Mouse (Mus musculus): Measurements from ENCODE around the gene Incenp. TPM values are rescaled to one million over a fixed set of nuclear protein-coding genes. Genes with fewer than 3 reads are reported as not detected.

Gene Incenp
- polyA plus RNA-seq, 1 experiment from 2014 or later, result 21.7 TPM

DNA sequence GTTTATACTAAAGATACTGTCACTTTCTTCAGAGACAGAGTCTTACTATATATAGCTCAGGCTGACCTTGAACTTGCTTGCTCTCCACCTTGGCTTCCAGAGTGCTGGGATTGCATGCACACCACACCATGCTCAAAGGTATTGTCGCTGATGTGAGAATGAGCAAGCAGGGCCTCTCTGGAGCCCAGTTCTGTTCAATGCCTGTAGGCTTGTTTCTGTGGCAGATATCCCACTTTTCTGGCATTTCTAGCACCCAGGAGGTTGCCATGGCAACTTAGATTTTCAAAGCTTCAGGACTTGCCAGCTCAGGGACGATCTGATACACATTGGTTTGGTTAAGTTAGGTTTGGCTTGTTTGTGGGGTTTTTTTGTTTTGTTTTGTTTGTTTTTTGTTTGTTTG lies 22.9 kb upstream of the Incenp start:
- H3K27me3 ChIP-seq (ENCODE audit: control insufficient read depth, insufficient read depth, low read length), result no peaks in the 10 kb centered on the region
- H3K4me3 ChIP-seq (replicated peaks; ENCODE audit: low read depth, low read length), result no peak overlapping the region
- WGBS, result 14% methylated on average over 2 of the region's 2 CpGs
- DNase-seq, result peak; percentile 81
- no peaks in the 10 kb centered on the region for H3K9me3 ChIP-seq (ENCODE audit: control insufficient read depth, low read length)
- peak overlapping the region; percentile 33; the same call in 1 of the 2 replicates for H3K27ac ChIP-seq (replicated peaks; ENCODE audit: low read depth, low read length)
- no peak overlapping the region for H3K4me2 ChIP-seq (ENCODE audit: low read length)
- H3K36me3 ChIP-seq (ENCODE audit: control insufficient read depth, insufficient read depth, low read length), result no peaks in the 10 kb centered on the region
- H3K4me1 ChIP-seq (ENCODE audit: control insufficient read depth, insufficient read depth, low read length), result peaks cover 9% of the 10 kb centered on the region
- H3K9ac ChIP-seq (replicated peaks; ENCODE audit: low read length), result no peak overlapping the region
- 0 out of 2 replicates have a peak, but pooled peaks have one; percentile 24 for ATAC-seq (ENCODE audit: low FRiP score, low TSS enrichment)

DNA sequence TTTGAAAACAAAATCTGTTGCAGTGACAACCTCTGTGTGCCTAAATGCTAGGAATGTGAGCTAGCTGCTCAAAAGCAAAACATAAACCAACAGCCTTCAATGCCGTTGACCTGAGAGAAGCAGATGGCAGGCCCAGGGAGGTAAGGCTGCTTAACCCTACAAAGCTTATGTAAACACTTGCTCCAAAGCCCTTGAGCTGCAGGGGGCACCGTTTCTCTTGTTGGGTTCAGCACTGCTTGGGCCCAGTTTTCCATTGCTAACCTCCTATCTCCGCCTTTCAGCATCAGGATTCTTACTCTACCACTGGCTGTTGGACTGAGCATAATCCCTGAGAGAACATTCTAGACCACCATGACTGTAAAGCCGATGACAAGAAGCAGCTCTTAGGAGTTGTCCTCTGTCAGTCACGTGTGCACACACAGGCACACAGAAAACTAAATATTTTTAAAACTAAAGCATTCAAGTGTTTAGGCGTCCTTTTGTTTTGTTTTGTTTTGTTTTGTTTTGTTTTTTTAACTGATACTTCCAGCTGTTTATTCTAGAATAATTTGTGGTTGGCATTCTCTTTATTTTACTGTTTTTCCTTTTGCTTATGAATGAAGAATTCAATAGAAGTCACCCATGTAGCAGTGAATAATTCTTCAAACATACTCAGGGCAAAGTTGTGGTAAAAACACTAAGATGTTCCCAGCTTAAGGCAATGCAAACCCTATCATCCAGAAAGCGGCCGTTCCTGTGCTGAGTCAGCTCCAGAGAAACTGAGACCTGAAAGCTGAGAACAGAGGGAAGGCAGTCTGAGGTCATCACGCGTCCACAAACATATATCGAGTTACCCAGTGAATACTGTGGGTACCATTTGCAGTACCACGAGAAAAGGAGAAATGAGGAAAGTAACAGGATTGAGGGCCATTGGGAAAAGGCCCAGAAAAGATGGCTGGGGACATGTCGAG lies 21.8 kb upstream of the Incenp start:
- peak; percentile 25 for DNase-seq
- H3K4me3 ChIP-seq (replicated peaks; ENCODE audit: low read depth, low read length), result no peak overlapping the region
- no peak overlapping the region for H3K4me2 ChIP-seq (ENCODE audit: low read length)
- H3K9ac ChIP-seq (replicated peaks; ENCODE audit: low read length), result no peak overlapping the region
- H3K9me3 ChIP-seq (ENCODE audit: control insufficient read depth, low read length), result no peaks in the 10 kb centered on the region
- H3K27ac ChIP-seq (replicated peaks; ENCODE audit: low read depth, low read length), result no peak overlapping the region
- H3K36me3 ChIP-seq (ENCODE audit: control insufficient read depth, insufficient read depth, low read length), result no peaks in the 10 kb centered on the region
- 63% methylated on average over 13 of the region's 13 CpGs for WGBS
- H3K27me3 ChIP-seq (ENCODE audit: control insufficient read depth, insufficient read depth, low read length), result no peaks in the 10 kb centered on the region
- peaks cover 9% of the 10 kb centered on the region for H3K4me1 ChIP-seq (ENCODE audit: control insufficient read depth, insufficient read depth, low read length)
- ATAC-seq (ENCODE audit: low FRiP score, low TSS enrichment), result no peak

DNA sequence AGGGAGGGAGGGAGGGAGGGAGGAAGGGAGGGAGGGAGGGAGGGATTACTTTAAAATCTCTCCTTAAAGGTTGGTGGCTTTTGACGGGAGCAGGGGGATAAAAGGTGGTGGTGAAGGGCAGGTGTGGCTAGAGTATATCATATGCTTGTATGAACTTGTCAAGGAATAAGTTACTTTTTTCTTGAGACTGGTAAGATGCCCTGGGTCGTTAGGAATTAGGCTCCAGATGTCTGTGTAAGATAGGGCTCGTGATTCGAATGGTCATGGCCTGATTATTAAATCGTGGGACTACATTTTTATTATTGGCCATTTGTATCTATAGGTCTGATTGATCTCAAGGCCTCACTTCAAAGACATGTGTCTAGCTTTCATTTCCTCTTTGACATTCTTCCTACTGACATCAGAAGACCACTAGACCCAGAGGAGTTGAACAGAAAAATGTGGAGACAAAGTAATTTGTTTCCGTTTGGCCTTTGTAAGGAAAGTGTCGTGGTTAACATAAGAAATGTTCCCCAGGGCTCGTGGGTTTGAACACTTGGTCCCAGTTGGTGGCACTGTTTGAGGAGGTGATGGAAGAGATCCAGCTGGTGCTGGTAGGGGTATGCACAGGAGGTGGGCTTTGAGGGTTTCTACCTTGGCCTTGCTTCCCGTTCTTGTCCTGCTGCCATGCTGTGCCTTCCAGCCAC lies 19.0 kb upstream of the Incenp start:
- WGBS, result 62% methylated on average over 9 of the region's 9 CpGs

DNA sequence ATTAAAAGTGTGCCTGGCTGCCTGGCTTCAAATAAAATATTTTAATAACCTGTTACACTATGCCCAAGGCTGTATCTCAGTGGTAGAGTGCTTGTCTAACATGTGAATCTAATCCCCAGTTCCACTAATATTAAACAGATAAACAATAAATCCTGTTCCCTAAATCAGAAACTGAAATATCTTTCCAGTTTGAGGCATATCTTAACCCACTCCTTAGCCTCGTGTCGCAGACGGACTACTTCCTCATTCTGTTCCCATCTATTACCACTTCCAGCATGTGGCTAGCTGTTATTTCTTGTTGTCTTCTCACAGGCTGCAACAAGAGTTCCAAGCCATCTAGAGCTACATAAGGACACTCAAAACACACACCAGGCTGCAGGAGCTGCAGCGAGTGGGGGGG lies 18.4 kb upstream of the Incenp start:
- Histone ChIP-seq H3K4me2 (ENCODE audit: low read length) (no peak overlapping the region), H3K4me1 (ENCODE audit: control insufficient read depth, insufficient read depth, low read length) (peaks cover 8% of the 10 kb centered on the region), H3K9me3 (ENCODE audit: control insufficient read depth, low read length) (no peaks in the 10 kb centered on the region), H3K27ac (replicated peaks; ENCODE audit: low read depth, low read length) (no peak overlapping the region), H3K36me3 (ENCODE audit: control insufficient read depth, insufficient read depth, low read length) (no peaks in the 10 kb centered on the region), H3K9ac (replicated peaks; ENCODE audit: low read length) (no peak overlapping the region), H3K27me3 (ENCODE audit: control insufficient read depth, insufficient read depth, low read length) (no peaks in the 10 kb centered on the region), H3K4me3 (replicated peaks; ENCODE audit: low read depth, low read length) (no peak overlapping the region)
- WGBS, result 81% methylated on average over 4 of the region's 4 CpGs
- DNase-seq (no peak), ATAC-seq (ENCODE audit: low FRiP score, low TSS enrichment) (no peak)

More for the DNA sequence above, 19.0 kb upstream of the Incenp start:
- Histone ChIP-seq H3K9me3 (ENCODE audit: control insufficient read depth, low read length) (no peaks in the 10 kb centered on the region), H3K4me1 (ENCODE audit: control insufficient read depth, insufficient read depth, low read length) (peaks cover 9% of the 10 kb centered on the region), H3K4me2 (ENCODE audit: low read length) (no peak overlapping the region), H3K27me3 (ENCODE audit: control insufficient read depth, insufficient read depth, low read length) (no peaks in the 10 kb centered on the region), H3K9ac (replicated peaks; ENCODE audit: low read length) (no peak overlapping the region), H3K4me3 (replicated peaks; ENCODE audit: low read depth, low read length) (no peak overlapping the region), H3K27ac (replicated peaks; ENCODE audit: low read depth, low read length) (no peak overlapping the region), H3K36me3 (ENCODE audit: control insufficient read depth, insufficient read depth, low read length) (no peaks in the 10 kb centered on the region)
- ATAC-seq (ENCODE audit: low FRiP score, low TSS enrichment) (no peak), DNase-seq (no peak)

DNA sequence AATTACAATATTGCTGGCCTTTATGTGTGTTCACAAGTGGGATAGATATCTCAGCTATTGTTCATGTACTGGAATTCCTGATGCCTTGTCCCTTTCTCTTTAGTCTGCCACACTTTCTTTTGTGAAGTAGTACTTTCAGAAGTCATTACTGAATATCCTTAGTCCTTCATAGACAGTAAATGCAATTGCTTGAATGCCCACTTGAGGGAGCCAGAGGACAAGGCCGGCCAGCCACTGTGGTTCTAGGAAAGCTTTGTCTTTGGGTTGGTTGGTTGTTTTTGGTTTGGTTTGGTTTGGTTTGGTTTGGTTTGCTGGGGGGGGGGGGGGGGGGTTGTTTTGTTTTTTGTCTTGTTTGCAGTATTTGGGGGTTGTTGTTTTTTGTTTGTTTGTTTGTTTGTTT lies 16.6 kb upstream of the Incenp start:
- DNase-seq, result peak; percentile 90
- Histone ChIP-seq H3K9ac (replicated peaks; ENCODE audit: low read length) (no peak overlapping the region), H3K4me3 (replicated peaks; ENCODE audit: low read depth, low read length) (no peak overlapping the region), H3K4me2 (ENCODE audit: low read length) (no peak overlapping the region), H3K27me3 (ENCODE audit: control insufficient read depth, insufficient read depth, low read length) (no peaks in the 10 kb centered on the region), H3K9me3 (ENCODE audit: control insufficient read depth, low read length) (no peaks in the 10 kb centered on the region), H3K27ac (replicated peaks; ENCODE audit: low read depth, low read length) (no peak overlapping the region), H3K36me3 (ENCODE audit: control insufficient read depth, insufficient read depth, low read length) (no peaks in the 10 kb centered on the region), H3K4me1 (ENCODE audit: control insufficient read depth, insufficient read depth, low read length) (no peaks in the 10 kb centered on the region)
- ATAC-seq (ENCODE audit: low FRiP score, low TSS enrichment), result no peak; the same call in 1 of the 2 replicates
- WGBS, result 0% methylated on average over 1 of the region's 1 CpGs

DNA sequence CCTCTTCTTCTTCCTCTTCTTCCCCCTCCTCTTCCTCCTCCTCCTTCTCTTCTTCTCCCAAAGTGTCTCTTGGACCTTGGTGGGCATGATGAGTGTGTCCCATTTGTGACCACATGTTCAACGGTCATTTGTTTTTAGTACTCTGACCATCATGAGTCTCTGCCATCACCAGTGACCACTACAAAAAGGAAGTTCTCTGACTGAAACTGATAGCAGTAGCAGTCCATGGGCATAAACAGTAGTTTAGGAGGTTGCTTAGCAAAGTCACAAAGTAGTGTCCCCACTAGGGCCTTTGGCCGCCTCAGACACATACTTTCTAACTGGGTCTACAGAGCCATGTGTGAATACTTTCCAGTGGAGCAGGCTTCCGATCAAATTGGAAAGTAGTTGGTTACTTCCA lies 15.0 kb upstream of the Incenp start:
- Histone ChIP-seq H3K36me3 (ENCODE audit: control insufficient read depth, insufficient read depth, low read length) (no peaks in the 10 kb centered on the region), H3K27ac (replicated peaks; ENCODE audit: low read depth, low read length) (no peak overlapping the region), H3K9me3 (ENCODE audit: control insufficient read depth, low read length) (no peaks in the 10 kb centered on the region), H3K4me2 (ENCODE audit: low read length) (no peak overlapping the region), H3K27me3 (ENCODE audit: control insufficient read depth, insufficient read depth, low read length) (no peaks in the 10 kb centered on the region), H3K4me3 (replicated peaks; ENCODE audit: low read depth, low read length) (no peak overlapping the region), H3K4me1 (ENCODE audit: control insufficient read depth, insufficient read depth, low read length) (no peaks in the 10 kb centered on the region), H3K9ac (replicated peaks; ENCODE audit: low read length) (no peak overlapping the region)
- ATAC-seq (ENCODE audit: low FRiP score, low TSS enrichment) (no peak), DNase-seq (no peak)
- 85% methylated on average over 3 of the region's 3 CpGs for WGBS

DNA sequence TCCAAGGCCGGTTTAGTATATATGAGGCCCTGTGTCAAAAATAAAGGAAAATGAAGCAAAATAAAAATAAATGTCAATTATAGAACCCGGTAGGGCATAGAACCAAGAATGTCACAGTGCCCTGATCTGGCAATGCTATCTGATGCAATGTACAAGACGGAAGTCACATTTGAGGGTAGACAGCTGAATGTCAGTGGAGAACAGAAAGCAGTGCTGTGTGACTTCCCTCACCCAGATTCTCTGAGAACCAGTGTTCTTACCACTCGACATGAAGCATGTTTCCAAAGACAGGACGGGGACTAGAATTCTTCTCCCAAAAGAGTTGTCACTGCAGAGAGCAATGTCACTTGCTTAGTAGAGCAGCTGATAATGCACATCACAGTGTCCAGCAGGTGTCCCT lies 14.4 kb upstream of the Incenp start:
- no peak for DNase-seq
- 85% methylated on average over 5 of the region's 5 CpGs for whole genome bisulfite sequencing

DNA sequence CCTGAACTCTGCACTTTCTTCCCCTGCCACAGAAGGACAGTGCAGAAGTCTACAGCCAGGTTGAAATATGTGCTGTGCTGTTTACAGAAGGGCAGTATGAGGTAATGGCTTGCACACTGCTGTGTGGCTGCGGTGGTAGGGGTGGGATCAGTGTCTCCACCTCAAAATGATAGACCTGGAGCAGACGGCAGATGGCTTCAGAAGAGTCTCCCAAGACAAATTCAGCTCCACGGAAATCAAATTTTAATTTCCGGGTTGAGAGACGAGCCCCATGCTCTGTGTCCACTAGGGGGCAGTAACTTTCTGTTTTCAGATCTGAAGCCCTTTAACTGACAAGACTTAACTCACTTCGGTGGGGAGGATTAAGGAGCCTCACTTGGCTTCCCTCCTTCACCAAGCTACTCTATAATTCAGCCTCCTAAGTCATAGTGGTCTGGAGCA lies 12.0 kb upstream of the Incenp start:
- Histone ChIP-seq H3K9ac (replicated peaks; ENCODE audit: low read length) (no peak overlapping the region), H3K4me2 (ENCODE audit: low read length) (peak overlapping the region; percentile 23), H3K27me3 (ENCODE audit: control insufficient read depth, insufficient read depth, low read length) (no peaks in the 10 kb centered on the region), H3K27ac (replicated peaks; ENCODE audit: low read depth, low read length) (no peak overlapping the region), H3K9me3 (ENCODE audit: control insufficient read depth, low read length) (no peaks in the 10 kb centered on the region), H3K36me3 (ENCODE audit: control insufficient read depth, insufficient read depth, low read length) (no peaks in the 10 kb centered on the region), H3K4me3 (replicated peaks; ENCODE audit: low read depth, low read length) (no peak overlapping the region), H3K4me1 (ENCODE audit: control insufficient read depth, insufficient read depth, low read length) (no peaks in the 10 kb centered on the region)
- no peak; the same call in 1 of the 2 replicates for ATAC-seq (ENCODE audit: low FRiP score, low TSS enrichment)
- WGBS, result 13% methylated on average over 6 of the region's 6 CpGs
- peak; percentile 85 for DNase-seq

More for the DNA sequence above, 14.4 kb upstream of the Incenp start:
- Histone ChIP-seq H3K27me3 (ENCODE audit: control insufficient read depth, insufficient read depth, low read length) (no peaks in the 10 kb centered on the region), H3K27ac (replicated peaks; ENCODE audit: low read depth, low read length) (no peak overlapping the region), H3K4me1 (ENCODE audit: control insufficient read depth, insufficient read depth, low read length) (no peaks in the 10 kb centered on the region), H3K4me2 (ENCODE audit: low read length) (no peak overlapping the region), H3K9ac (replicated peaks; ENCODE audit: low read length) (no peak overlapping the region), H3K4me3 (replicated peaks; ENCODE audit: low read depth, low read length) (no peak overlapping the region), H3K9me3 (ENCODE audit: control insufficient read depth, low read length) (no peaks in the 10 kb centered on the region), H3K36me3 (ENCODE audit: control insufficient read depth, insufficient read depth, low read length) (no peaks in the 10 kb centered on the region)
- ATAC-seq (ENCODE audit: low FRiP score, low TSS enrichment), result no peak

Data from midbrain, embryonic 14.5 days (tissue).